Mouse (Mus musculus): ENCODE measurements around the gene Gm11992. TPM values are rescaled to one million over a fixed set of nuclear protein-coding genes. Genes with fewer than 3 reads are reported as not detected.

The Gm11992 gene
- polyA plus RNA-seq, 1 experiment from 2014 or later, result 0.36 TPM

DNA sequence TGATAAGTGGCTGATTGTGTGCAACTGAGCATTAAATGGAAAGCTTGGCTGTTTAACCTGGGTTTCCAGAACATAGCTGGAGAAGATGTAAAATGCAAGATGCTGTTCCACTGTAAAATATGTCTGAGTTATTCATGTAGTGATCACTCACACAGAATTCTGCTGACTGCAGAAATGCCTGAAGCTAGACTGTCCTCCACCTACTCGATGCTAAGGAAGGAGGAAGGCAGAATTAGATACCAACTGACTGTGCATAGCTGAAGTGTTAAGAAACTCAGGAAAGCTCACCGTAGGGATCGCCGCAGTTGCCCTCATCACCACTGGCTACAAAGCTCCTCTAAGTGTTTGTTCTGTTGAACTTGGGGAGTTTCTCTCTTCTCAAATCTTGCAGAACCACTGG, 9.3 kb downstream of the Gm11992 start:
- Histone ChIP-seq H3K4me1 (replicated peaks; ENCODE audit: control insufficient read depth, insufficient read depth, low read length) (no peaks in the 10 kb centered on the region), H3K27me3 (replicated peaks; ENCODE audit: control insufficient read depth, insufficient read depth, low read length) (no peaks in the 10 kb centered on the region), H3K4me2 (no peak overlapping the region), H3K9me3 (ENCODE audit: control insufficient read depth, low read length) (no peaks in the 10 kb centered on the region), H3K4me3 (ENCODE audit: low read depth, low read length) (no peak overlapping the region), H3K36me3 (ENCODE audit: control insufficient read depth, insufficient read depth, low read length) (no peaks in the 10 kb centered on the region), H3K9ac (ENCODE audit: low read depth, low read length) (no peak overlapping the region), H3K27ac (ENCODE audit: low read depth, low read length) (no peak overlapping the region)
- DNase-seq (ENCODE audit: low spot score), result no peak
- no peak for ATAC-seq (replicated peaks; ENCODE audit: low FRiP score)
- 77% methylated on average over 4 of the region's 4 CpGs for WGBS

DNA sequence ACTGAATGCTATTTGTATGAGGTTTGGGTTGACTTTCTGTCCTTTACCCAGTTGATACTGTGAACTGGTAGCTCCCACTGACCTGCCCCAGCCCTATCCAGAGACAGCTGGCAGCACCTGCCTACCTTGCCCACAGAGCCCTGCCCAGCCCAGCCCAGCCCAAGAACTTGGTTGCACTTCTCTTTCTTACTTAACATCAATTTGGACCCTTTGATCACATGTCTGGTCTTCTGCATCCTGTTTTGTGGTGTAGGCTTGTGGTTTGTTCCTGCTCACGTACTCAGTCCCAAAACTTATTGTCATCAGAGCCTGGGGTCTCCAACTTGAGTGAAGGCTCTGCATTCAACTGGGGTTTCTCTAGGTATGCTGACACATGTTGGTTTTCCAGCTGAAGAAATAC, 11.6 kb downstream of the Gm11992 start:
- no peaks in the 10 kb centered on the region for H3K4me1 ChIP-seq (replicated peaks; ENCODE audit: control insufficient read depth, insufficient read depth, low read length)
- no peak for DNase-seq (ENCODE audit: low spot score)
- H3K9me3 ChIP-seq (ENCODE audit: control insufficient read depth, low read length), result no peaks in the 10 kb centered on the region
- no peaks in the 10 kb centered on the region for H3K36me3 ChIP-seq (ENCODE audit: control insufficient read depth, insufficient read depth, low read length)
- no peak overlapping the region for H3K9ac ChIP-seq (ENCODE audit: low read depth, low read length)
- 32% methylated on average over 1 of the region's 1 CpGs for WGBS
- no peak overlapping the region for H3K27ac ChIP-seq (ENCODE audit: low read depth, low read length)
- no peak overlapping the region for H3K4me3 ChIP-seq (ENCODE audit: low read depth, low read length)
- H3K4me2 ChIP-seq, result no peak overlapping the region
- H3K27me3 ChIP-seq (replicated peaks; ENCODE audit: control insufficient read depth, insufficient read depth, low read length), result no peaks in the 10 kb centered on the region
- no peak for ATAC-seq (replicated peaks; ENCODE audit: low FRiP score)

DNA sequence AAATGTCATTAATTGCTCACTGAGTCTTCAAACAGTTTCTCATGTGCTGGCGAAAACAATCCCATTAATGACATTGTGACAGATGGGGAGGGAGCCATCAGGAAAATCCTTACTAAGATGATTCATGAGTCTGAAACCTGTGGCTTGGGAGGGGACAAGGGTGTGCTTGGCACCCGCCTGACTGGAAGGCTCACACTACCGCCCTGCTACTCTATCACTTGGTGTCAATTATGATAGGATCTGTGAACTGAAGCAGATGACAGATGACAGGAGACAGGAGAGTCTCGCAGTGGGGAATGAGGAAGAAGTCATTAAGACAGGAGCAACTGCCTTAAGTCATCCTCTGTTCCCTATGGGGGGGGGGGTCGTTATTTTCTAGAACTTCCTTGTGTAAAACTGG, 12.1 kb downstream of the Gm11992 start:
- ATAC-seq (replicated peaks; ENCODE audit: low FRiP score), result no peak
- Histone ChIP-seq H3K27me3 (replicated peaks; ENCODE audit: control insufficient read depth, insufficient read depth, low read length) (no peaks in the 10 kb centered on the region), H3K4me3 (ENCODE audit: low read depth, low read length) (no peak overlapping the region), H3K27ac (ENCODE audit: low read depth, low read length) (no peak overlapping the region), H3K9ac (ENCODE audit: low read depth, low read length) (no peak overlapping the region), H3K9me3 (ENCODE audit: control insufficient read depth, low read length) (no peaks in the 10 kb centered on the region), H3K4me1 (replicated peaks; ENCODE audit: control insufficient read depth, insufficient read depth, low read length) (no peaks in the 10 kb centered on the region), H3K36me3 (ENCODE audit: control insufficient read depth, insufficient read depth, low read length) (no peaks in the 10 kb centered on the region), H3K4me2 (no peak overlapping the region)
- no peak for DNase-seq (ENCODE audit: low spot score)
- WGBS, result 34% methylated on average over 5 of the region's 5 CpGs

DNA sequence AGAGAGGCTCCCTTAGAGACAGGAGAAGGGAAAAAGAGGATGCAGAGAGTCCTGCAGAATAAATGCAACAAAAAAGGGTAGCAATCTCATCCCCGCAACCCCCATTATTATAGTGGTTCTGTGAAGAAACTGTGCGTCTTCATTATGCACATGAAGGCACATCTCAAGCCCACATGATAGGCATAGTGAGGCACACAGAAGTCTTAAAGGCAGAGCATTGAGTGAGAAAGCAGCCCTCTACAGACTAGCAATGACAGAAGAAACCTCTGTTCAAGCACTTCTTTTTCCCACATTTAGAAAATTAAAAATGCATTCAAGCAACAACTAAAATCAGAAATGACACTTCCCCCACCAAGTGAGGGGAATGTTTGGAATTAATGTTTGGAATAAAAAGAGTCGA, 28.1 kb downstream of the Gm11992 start:
- Histone ChIP-seq H3K36me3 (ENCODE audit: control insufficient read depth, insufficient read depth, low read length) (no peaks in the 10 kb centered on the region), H3K9me3 (ENCODE audit: control insufficient read depth, low read length) (no peaks in the 10 kb centered on the region), H3K9ac (ENCODE audit: low read depth, low read length) (no peak overlapping the region), H3K4me1 (replicated peaks; ENCODE audit: control insufficient read depth, insufficient read depth, low read length) (no peaks in the 10 kb centered on the region), H3K27ac (ENCODE audit: low read depth, low read length) (no peak overlapping the region), H3K27me3 (replicated peaks; ENCODE audit: control insufficient read depth, insufficient read depth, low read length) (no peaks in the 10 kb centered on the region), H3K4me2 (no peak overlapping the region), H3K4me3 (ENCODE audit: low read depth, low read length) (no peak overlapping the region)
- 88% methylated on average over 3 of the region's 3 CpGs for WGBS
- ATAC-seq (replicated peaks; ENCODE audit: low FRiP score) (no peak), DNase-seq (ENCODE audit: low spot score) (no peak)

DNA sequence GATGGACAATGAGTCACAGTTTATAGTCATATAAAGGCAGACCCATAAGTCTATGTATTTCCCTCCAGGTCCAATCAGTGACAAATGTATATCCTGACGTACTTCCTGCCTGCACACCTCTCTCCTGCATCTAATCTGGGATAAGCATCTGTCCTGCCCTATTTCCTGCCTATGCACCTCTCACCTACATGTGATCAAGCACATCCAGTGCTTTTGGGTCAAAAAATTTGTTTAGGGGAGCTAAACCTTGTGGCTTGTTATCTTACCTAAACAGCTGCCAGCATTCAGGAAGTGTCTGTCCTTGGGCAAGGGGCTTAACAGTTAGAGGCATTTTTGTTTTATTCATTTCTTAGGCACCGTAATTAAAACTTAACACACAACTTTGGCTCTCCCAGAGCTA, 64.8 kb downstream of the Gm11992 start:
- no peak overlapping the region for H3K9ac ChIP-seq (ENCODE audit: low read depth, low read length)
- no peaks in the 10 kb centered on the region for H3K9me3 ChIP-seq (ENCODE audit: control insufficient read depth, low read length)
- H3K36me3 ChIP-seq (ENCODE audit: control insufficient read depth, insufficient read depth, low read length), result no peaks in the 10 kb centered on the region
- WGBS, result 40% methylated on average over 2 of the region's 2 CpGs
- DNase-seq (ENCODE audit: low spot score) (no peak), ATAC-seq (replicated peaks; ENCODE audit: low FRiP score) (peak; percentile 62)
- no peak overlapping the region for H3K27ac ChIP-seq (ENCODE audit: low read depth, low read length)
- no peak overlapping the region for H3K4me2 ChIP-seq
- H3K4me1 ChIP-seq (replicated peaks; ENCODE audit: control insufficient read depth, insufficient read depth, low read length), result peaks cover 17% of the 10 kb centered on the region
- H3K4me3 ChIP-seq (ENCODE audit: low read depth, low read length), result no peak overlapping the region
- H3K27me3 ChIP-seq (replicated peaks; ENCODE audit: control insufficient read depth, insufficient read depth, low read length), result peaks cover 15% of the 10 kb centered on the region

DNA sequence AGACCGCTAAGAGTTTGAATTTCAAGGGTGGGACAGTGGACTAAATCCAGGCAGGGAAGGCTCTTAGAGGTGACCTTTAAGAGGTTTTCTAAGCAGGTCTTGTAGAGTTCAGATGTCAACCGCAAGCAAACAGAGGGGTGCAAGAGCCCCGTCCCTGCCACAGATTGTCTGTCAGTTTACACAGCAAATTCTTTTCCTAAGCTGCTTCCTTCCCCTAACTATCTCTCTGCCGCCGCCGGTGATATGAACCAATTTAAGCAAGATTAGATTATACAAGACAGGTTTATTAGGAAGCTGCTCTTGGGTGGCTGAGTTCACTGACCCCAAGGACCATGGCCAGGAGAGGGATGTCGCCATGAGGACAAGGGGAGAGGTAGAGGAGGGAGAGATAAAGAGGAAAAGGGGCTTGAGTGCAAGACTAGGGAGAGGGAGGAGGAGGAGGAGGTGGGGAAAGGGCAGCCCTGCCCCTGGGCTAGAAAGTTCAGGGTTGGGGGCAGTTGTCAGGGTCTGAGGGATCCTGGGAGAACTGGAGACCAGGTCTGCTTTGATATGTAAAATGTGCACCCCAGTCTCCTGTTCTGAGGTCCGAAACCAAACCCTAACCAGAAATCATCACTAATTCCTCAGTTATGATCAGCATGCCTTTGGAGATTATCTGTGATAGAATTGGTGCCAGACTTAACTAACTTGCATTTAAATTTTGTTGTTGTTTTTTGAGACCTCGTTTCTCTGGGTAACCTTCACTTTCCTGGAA, 67.2 kb downstream of the Gm11992 start:
- Histone ChIP-seq H3K4me2 (peak overlapping the region; percentile 55; the same call in 1 of the 2 replicates), H3K4me3 (ENCODE audit: low read depth, low read length) (no peak overlapping the region), H3K27me3 (replicated peaks; ENCODE audit: control insufficient read depth, insufficient read depth, low read length) (peaks cover 27% of the 10 kb centered on the region), H3K9me3 (ENCODE audit: control insufficient read depth, low read length) (no peaks in the 10 kb centered on the region), H3K4me1 (replicated peaks; ENCODE audit: control insufficient read depth, insufficient read depth, low read length) (peaks cover 27% of the 10 kb centered on the region), H3K36me3 (ENCODE audit: control insufficient read depth, insufficient read depth, low read length) (no peaks in the 10 kb centered on the region), H3K9ac (ENCODE audit: low read depth, low read length) (no peak overlapping the region), H3K27ac (ENCODE audit: low read depth, low read length) (no peak overlapping the region)
- ATAC-seq (replicated peaks; ENCODE audit: low FRiP score) (no peak), DNase-seq (ENCODE audit: low spot score) (no peak)
- 5% methylated on average over 9 of the region's 9 CpGs for whole genome bisulfite sequencing

DNA sequence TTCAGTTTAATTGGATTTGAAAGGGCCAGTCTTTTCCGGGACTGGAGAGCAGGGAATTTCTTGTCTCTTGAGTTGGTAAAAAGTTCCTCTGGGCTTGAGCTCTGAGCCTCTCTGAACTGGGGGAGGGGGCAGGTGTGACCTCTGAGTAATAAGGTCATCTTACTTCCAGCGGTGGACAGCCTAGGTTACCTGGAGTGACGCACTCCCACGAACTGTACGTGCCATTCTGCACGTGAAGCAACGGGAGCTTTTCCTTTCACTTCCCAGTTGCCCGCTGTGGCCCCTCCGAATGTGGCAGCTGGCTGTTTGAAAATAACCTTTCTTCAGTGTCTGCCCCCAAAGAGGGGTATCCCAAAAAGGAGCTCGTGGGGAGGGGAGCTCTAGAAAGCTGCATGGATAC, 67.7 kb downstream of the Gm11992 start:
- H3K27me3 ChIP-seq (replicated peaks; ENCODE audit: control insufficient read depth, insufficient read depth, low read length), result peaks cover 30% of the 10 kb centered on the region
- H3K27ac ChIP-seq (ENCODE audit: low read depth, low read length), result no peak overlapping the region
- H3K36me3 ChIP-seq (ENCODE audit: control insufficient read depth, insufficient read depth, low read length), result no peaks in the 10 kb centered on the region
- no peaks in the 10 kb centered on the region for H3K9me3 ChIP-seq (ENCODE audit: control insufficient read depth, low read length)
- peak overlapping the region; percentile 55 for H3K4me2 ChIP-seq
- peaks cover 27% of the 10 kb centered on the region for H3K4me1 ChIP-seq (replicated peaks; ENCODE audit: control insufficient read depth, insufficient read depth, low read length)
- no peak for DNase-seq (ENCODE audit: low spot score)
- no peak overlapping the region; the same call in 1 of the 2 replicates for H3K4me3 ChIP-seq (ENCODE audit: low read depth, low read length)
- no peak overlapping the region for H3K9ac ChIP-seq (ENCODE audit: low read depth, low read length)
- ATAC-seq (replicated peaks; ENCODE audit: low FRiP score), result no peak
- 3% methylated on average over 10 of the region's 10 CpGs for WGBS

DNA sequence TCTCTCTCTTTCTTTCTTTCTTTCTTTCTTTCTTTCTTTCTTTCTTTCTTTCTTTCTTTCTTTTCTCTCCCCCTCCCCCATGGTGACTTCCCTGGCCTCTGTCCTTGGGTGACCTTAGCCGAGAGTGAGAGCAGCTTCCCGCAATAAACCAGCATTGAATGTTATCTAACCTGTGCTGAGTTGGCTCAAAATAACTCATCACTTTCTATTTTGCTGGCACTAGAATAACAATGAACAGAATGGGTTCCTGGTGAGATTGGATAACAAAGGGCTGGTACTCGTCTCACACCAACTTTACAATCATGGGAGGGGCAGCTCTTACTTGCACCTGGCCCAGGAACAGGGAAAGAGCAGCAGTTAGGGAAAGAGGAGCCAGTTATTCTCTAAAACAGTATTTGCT, 68.5 kb downstream of the Gm11992 start:
- Histone ChIP-seq H3K4me3 (ENCODE audit: low read depth, low read length) (no peak overlapping the region), H3K27me3 (replicated peaks; ENCODE audit: control insufficient read depth, insufficient read depth, low read length) (peaks cover 32% of the 10 kb centered on the region), H3K9me3 (ENCODE audit: control insufficient read depth, low read length) (no peaks in the 10 kb centered on the region), H3K27ac (ENCODE audit: low read depth, low read length) (no peak overlapping the region), H3K9ac (ENCODE audit: low read depth, low read length) (no peak overlapping the region), H3K36me3 (ENCODE audit: control insufficient read depth, insufficient read depth, low read length) (no peaks in the 10 kb centered on the region), H3K4me2 (peak overlapping the region; percentile 6; the same call in 1 of the 2 replicates), H3K4me1 (replicated peaks; ENCODE audit: control insufficient read depth, insufficient read depth, low read length) (peaks cover 27% of the 10 kb centered on the region)
- DNase-seq (ENCODE audit: low spot score), result no peak
- ATAC-seq (replicated peaks; ENCODE audit: low FRiP score), result no peak
- WGBS, result 12% methylated on average over 3 of the region's 3 CpGs

DNA sequence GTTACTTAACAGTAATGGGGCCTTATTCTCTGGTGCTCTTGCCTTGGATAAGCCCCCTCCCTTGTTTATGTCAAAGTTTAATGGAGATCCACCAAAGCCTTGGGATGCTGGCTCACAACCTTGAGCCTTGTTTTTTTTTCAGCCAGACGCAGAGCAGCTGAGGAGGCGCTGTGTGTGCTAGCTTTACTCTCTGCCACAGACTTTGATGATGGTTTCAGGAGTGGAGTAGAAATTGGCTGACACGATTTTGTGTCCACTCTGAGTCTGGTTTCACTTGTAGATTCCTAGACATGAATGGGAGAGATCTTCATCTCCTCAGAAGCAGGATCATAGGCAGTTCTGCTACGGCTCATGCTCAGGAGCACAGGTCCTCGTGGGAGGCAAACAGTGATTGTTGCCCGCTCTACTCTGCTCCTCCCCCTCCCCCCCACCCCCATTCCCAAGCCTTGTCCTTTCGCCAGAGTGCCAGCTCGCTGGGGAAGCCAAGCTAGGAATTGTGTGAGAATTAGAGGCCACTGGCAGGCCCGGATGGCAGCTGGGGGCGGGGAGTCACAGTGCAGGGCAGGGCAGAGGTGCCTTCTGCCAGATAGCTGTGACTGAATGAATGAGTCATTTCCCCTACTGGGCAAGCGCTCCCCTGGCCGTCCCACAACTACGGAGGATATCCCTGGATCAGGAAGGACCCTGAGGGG, 69.1 kb downstream of the Gm11992 start:
- Histone ChIP-seq H3K36me3 (ENCODE audit: control insufficient read depth, insufficient read depth, low read length) (no peaks in the 10 kb centered on the region), H3K9me3 (ENCODE audit: control insufficient read depth, low read length) (no peaks in the 10 kb centered on the region), H3K9ac (ENCODE audit: low read depth, low read length) (no peak overlapping the region), H3K4me2 (peak overlapping the region; percentile 91), H3K27ac (ENCODE audit: low read depth, low read length) (no peak overlapping the region), H3K4me1 (replicated peaks; ENCODE audit: control insufficient read depth, insufficient read depth, low read length) (peaks cover 27% of the 10 kb centered on the region), H3K27me3 (replicated peaks; ENCODE audit: control insufficient read depth, insufficient read depth, low read length) (peaks cover 32% of the 10 kb centered on the region), H3K4me3 (ENCODE audit: low read depth, low read length) (peak overlapping the region; percentile 51)
- WGBS, result 5% methylated on average over 13 of the region's 13 CpGs
- peak; percentile 68 for ATAC-seq (replicated peaks; ENCODE audit: low FRiP score)
- DNase-seq (ENCODE audit: low spot score), result peak; percentile 47

Data from liver, embryonic 11.5 days (tissue).